Mouse (Mus musculus) T-cell, adult 2 months (primary cell): ENCODE measurements around the gene Hist1h2bf.

Source experiments
- DNase-seq: peaks from one replicate; pipeline ENCODE4 v3.0.0; 2022; ENCODE audit warnings: low spot score

Gene Hist1h2bf

GRCm38 (mm10) chr13:23525901-23526300, 48.1 kb downstream of the Hist1h2bf start:
- no peak for DNase-seq

GRCm38 (mm10) chr13:23524654-23525053, 49.3 kb downstream of the Hist1h2bf start:
- peak; percentile 72 for DNase-seq

GRCm38 (mm10) chr13:23523976-23524375, 50.0 kb downstream of the Hist1h2bf start:
- DNase-seq = no peak
